In the genomic region with DNA sequence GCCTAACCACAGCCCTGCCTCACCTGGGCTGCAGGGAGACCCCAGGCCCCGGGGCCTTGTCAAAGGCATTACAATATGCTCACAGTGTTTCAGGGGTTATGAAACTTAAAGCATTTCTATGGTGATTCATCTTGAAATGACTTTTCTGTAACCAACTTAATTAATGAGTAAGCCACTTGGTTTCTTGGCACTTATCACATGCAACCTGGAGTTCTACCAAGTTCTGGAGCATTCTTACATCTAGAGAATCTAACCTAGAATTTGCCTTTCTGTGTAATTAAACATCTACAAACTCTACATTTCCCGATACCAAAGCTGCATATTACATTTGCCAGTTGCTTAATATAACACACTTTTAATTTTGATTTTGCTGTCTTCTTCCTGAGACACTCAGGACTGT, we compare ENCODE assay signal across 22 mouse cellular contexts. TPM values are rescaled to one million over a fixed set of nuclear protein-coding genes. Genes with fewer than 3 reads are reported as not detected.
DNase-seq lines count a peak whose midpoint lies in the region; ATAC-seq lines count a peak whose summit lies in the region.
"Had no signal": no experiment of that assay in that cellular context is flagged by ENCODE, and none has a peak within 500 bp of the region (broad histone marks: within the 10 kb centered on the region; RNA-seq: fewer than 3 reads in every experiment).

No protein-coding gene starts in this region.

- no peaks in the 10 kb centered on the region for H3K27me3 ChIP-seq in kidney, embryonic 14.5 days (ENCODE audit: control insufficient read depth, insufficient read depth, low read length)
- H3K27me3 ChIP-seq: embryonic facial prominence, embryonic 15.5 days had no signal

- peak; percentile 35 for DNase-seq in kidney, adult 18-20 months
- DNase-seq in kidney, postnatal 4 days, result no peak
- DNase-seq in kidney, postnatal 36 days, result peak; percentile 14 to 35
- DNase-seq in NIH3T3 (ENCODE audit: low read depth), result peak; percentile 79
- DNase-seq in telencephalon, adult 2 months (ENCODE audit: low read depth, low spot score), result peak; percentile 33
- no peak for DNase-seq in spleen, adult 12 weeks (ENCODE audit: low spot score)
- DNase-seq: adrenal gland, adult 8-10 months; adrenal gland, postnatal 36 days; cerebellum, adult 11 months; cerebellum, adult 8-10 months; cerebellum, postnatal 14 days; embryo, embryonic 11 days; gastrocnemius, postnatal 10 days; heart, adult 2 months; heart, postnatal 14 days had no signal

- 77% methylated on average over 2 of the region's 2 CpGs for WGBS in kidney, embryonic 14.5 days

- no peak overlapping the region for H3K9ac ChIP-seq in kidney, embryonic 14.5 days (ENCODE audit: low read depth, low read length)
- H3K9ac ChIP-seq: embryonic facial prominence, embryonic 15.5 days; heart, embryonic 15.5 days; hindbrain, embryonic 13.5 days had no signal

- H3K9me3 ChIP-seq in kidney, embryonic 14.5 days (ENCODE audit: control insufficient read depth, low read length), result no peaks in the 10 kb centered on the region
- H3K9me3 ChIP-seq: embryonic facial prominence, embryonic 15.5 days; heart, embryonic 15.5 days; hindbrain, embryonic 13.5 days had no signal

- H3K4me1 ChIP-seq in kidney, embryonic 14.5 days (ENCODE audit: control insufficient read depth, insufficient read depth, low read length), result no peaks in the 10 kb centered on the region
- H3K4me1 ChIP-seq: embryonic facial prominence, embryonic 15.5 days; heart, embryonic 15.5 days had no signal

- H3K4me2 ChIP-seq in kidney, embryonic 14.5 days (replicated peaks; ENCODE audit: low read depth, low read length), result no peak overlapping the region
- H3K4me2 ChIP-seq: embryonic facial prominence, embryonic 15.5 days; heart, embryonic 11.5 days; heart, embryonic 15.5 days; hindbrain, embryonic 13.5 days had no signal

- no peaks in the 10 kb centered on the region for H3K36me3 ChIP-seq in kidney, embryonic 14.5 days (ENCODE audit: control insufficient read depth, insufficient read depth, low read length)
- H3K36me3 ChIP-seq: embryonic facial prominence, embryonic 15.5 days; heart, embryonic 15.5 days; hindbrain, embryonic 13.5 days had no signal

- no peak overlapping the region for H3K4me3 ChIP-seq in kidney, embryonic 14.5 days (ENCODE audit: low read length)
- H3K4me3 ChIP-seq: embryonic facial prominence, embryonic 15.5 days; erythroblast, embryonic 14.5 days; heart, adult 2 months; heart, embryonic 15.5 days; hindbrain, embryonic 13.5 days had no signal

- H3K27ac ChIP-seq in kidney, embryonic 14.5 days (ENCODE audit: low read depth, low read length), result no peak overlapping the region
- H3K27ac ChIP-seq: embryonic facial prominence, embryonic 15.5 days; heart, adult 2 months; heart, embryonic 15.5 days; hindbrain, embryonic 13.5 days had no signal

- ATAC-seq in kidney, embryonic 14.5 days (ENCODE audit: low FRiP score, low TSS enrichment), result no peak

RNA-seq across cellular contexts. Expression of a gene that starts 17.5 kb away (rescaled TPM):
- 0.70 and 1.0 TPM in 2 replicates for polyA plus RNA-seq in kidney, embryonic 14.5 days (2014; fragmentation: Nextera tagmentation; extraction: Ambion mirVana)
- polyA plus RNA-seq: C2C12; erythroblast, embryonic 14.5 days had no signal

Comparison
In these comparisons a context has a peak if more than half of its experiments do, and no peak if none do; other contexts are left out.
1. DNase-seq: peak in kidney, adult 18-20 months (single experiment), kidney, postnatal 36 days (2 of 2), NIH3T3 (single experiment) and telencephalon, adult 2 months (single experiment); none in kidney, postnatal 4 days (0 of 2) and spleen, adult 12 weeks (single experiment).